Mouse (Mus musculus): ENCODE results near the gene Arr3. TPM values are rescaled to one million over a fixed set of nuclear protein-coding genes. Genes with fewer than 3 reads are reported as not detected.

The Arr3 gene
- total RNA-seq, 2 experiments from 2014 or later: not detected

Other genes starting within 250 kb of the Arr3 start
- gene Otud6a, start 176.5 kb upstream of the Arr3 start, total RNA-seq (2021): not detected
- gene Awat2, start 162.8 kb upstream of the Arr3 start, total RNA-seq (2021): under 1 TPM in 1 of 2 experiments, not detected in 1; 0.25 TPM
- 10 to 100 TPM; 43.0 to 43.2 TPM for gene Igbp1, start 111.2 kb upstream of the Arr3 start, total RNA-seq (2021)
- not detected for gene Dgat2l6, start 80.7 kb upstream of the Arr3 start, total RNA-seq (2021)
- gene Awat1, start 33.2 kb upstream of the Arr3 start, total RNA-seq (2021): not detected
- not detected for gene P2ry4, start 10.6 kb upstream of the Arr3 start, total RNA-seq (2021)
- under 1 TPM; 0.36 to 0.87 TPM for gene Kif4, start 20.2 kb downstream of the Arr3 start, total RNA-seq (2021)
- 10 to 100 TPM; 25.8 to 28.3 TPM for gene Pdzd11, start 21.1 kb downstream of the Arr3 start, total RNA-seq (2021)
- not detected for gene Gdpd2, start 124.4 kb downstream of the Arr3 start, total RNA-seq (2021)
- gene Dlg3, start 162.2 kb downstream of the Arr3 start, total RNA-seq (2021): 1 to 10 TPM; 3.0 to 3.4 TPM